Mouse (Mus musculus): ENCODE measurements around the gene Hipk3.

- TF ChIP-seq CHD2 (IDR thresholded peaks at IDR 0.05; ENCODE audit: low read depth, low read length) (no peak), ZC3H11A (IDR thresholded peaks at IDR 0.05; ENCODE audit: borderline replicate concordance, low read depth, low read length) (no peak)
These were observed 9.8 kb downstream of the Hipk3 start for GRCm38 (mm10) chr2:104484438-104484837.

Data from ES-E14 (cell line).